Mouse (Mus musculus) CH12.LX (cell line): ENCODE results near the gene Hnrnpa0. TPM values are rescaled to one million over a fixed set of nuclear protein-coding genes. Genes with fewer than 3 reads are reported as not detected.

Source experiments
- DNase-seq: peaks from one replicate; pipeline ENCODE4 v3.0.0-alpha.2; 2013; ENCODE audit errors: extremely low read depth
- H3K27ac ChIP-seq: 2 replicates; pipeline ENCODE4 v1.5.1; 2012; ENCODE audit warnings: low read depth, mild to moderate bottlenecking, control low read depth, moderate library complexity; ENCODE audit not compliant: insufficient read depth
- H3K27me3 ChIP-seq: replicated peaks from 2 replicates; pipeline ENCODE3; 2012; ENCODE audit warnings: inconsistent platforms
- H3K36me3 ChIP-seq, 2 experiments: replicated peaks in 1 of 2; 2 replicates each; pipeline versions ENCODE3 to v1.6.1; 2012; ENCODE audit warnings: inconsistent platforms in 1 of 2, low read length in 1 of 2, mild to moderate bottlenecking in 1 of 2, mixed read lengths in 1 of 2, moderate library complexity in 1 of 2; ENCODE audit not compliant: control insufficient read depth in 1 of 2, insufficient read depth in 1 of 2
- H3K4me1 ChIP-seq, 2 experiments: 2 replicates each; pipeline ENCODE4 v1.6.1; 2012; ENCODE audit warnings: inconsistent platforms in 1 of 2, moderate library complexity in 1 of 2; ENCODE audit not compliant: insufficient read depth in 2 of 2, control insufficient read depth in 1 of 2
- H3K4me2 ChIP-seq: 2 replicates; pipeline ENCODE4 v1.6.1; 2012; ENCODE audit warnings: low read depth, mild to moderate bottlenecking, control low read depth; ENCODE audit not compliant: poor library complexity, insufficient read depth, severe bottlenecking
- H3K4me3 ChIP-seq, 3 experiments: fragments of 150-350 bp in 1 of 3; sonication (generic) in 1 of 3; replicated peaks in 1 of 3; 2 replicates each; pipeline versions ENCODE3 to v1.5.1; 2011 to 2012; ENCODE audit warnings: low read depth in 2 of 3, low read length in 2 of 3, mild to moderate bottlenecking in 2 of 3, moderate library complexity in 2 of 3, control low read depth in 1 of 3, improper control_type of control experiment in 1 of 3, inconsistent platforms in 1 of 3, mixed read lengths in 1 of 3; ENCODE audit not compliant: poor library complexity in 1 of 3
- H3K79me2 ChIP-seq: replicated peaks from 2 replicates; pipeline ENCODE4 v1.6.1; 2012; ENCODE audit warnings: mild to moderate bottlenecking, moderate library complexity; ENCODE audit not compliant: control insufficient read depth, poor library complexity, insufficient read depth, severe bottlenecking; ENCODE audit errors: extremely low read depth
- H3K9ac ChIP-seq: 2 replicates; pipeline ENCODE4 v1.6.1; 2012; ENCODE audit warnings: low read depth, mild to moderate bottlenecking, control low read depth, moderate library complexity; ENCODE audit not compliant: insufficient read depth
- H3K9me3 ChIP-seq: replicated peaks from 2 replicates; pipeline ENCODE3; 2012; ENCODE audit warnings: low read length, inconsistent platforms, mixed read lengths
- CTCF ChIP-seq, 2 experiments: IDR thresholded peaks in 1 of 2; conservative IDR thresholded peaks in 1 of 2; 2 replicates each; pipeline ENCODE4 v1.5.1; 2011 to 2012; ENCODE audit warnings: low read depth in 2 of 2, low read length in 2 of 2, improper control_type of control experiment in 1 of 2, inconsistent platforms in 1 of 2, mild to moderate bottlenecking in 1 of 2, moderate library complexity in 1 of 2
- EP300 ChIP-seq: IDR thresholded peaks from 2 replicates; pipeline ENCODE4 v1.6.1; 2011; ENCODE audit warnings: low read length, improper control_type of control experiment
- JUND ChIP-seq: conservative IDR thresholded peaks from 2 replicates; pipeline ENCODE4 v1.6.1; 2011; ENCODE audit warnings: low read depth, low read length, improper control_type of control experiment
- MEF2A ChIP-seq: IDR thresholded peaks from 2 replicates; pipeline ENCODE4 v1.6.1; 2014; ENCODE audit warnings: low read depth, mild to moderate bottlenecking, inconsistent platforms, low read length, improper control_type of control experiment, borderline replicate concordance
- MYC ChIP-seq: IDR thresholded peaks from 2 replicates; pipeline ENCODE4 v1.6.1; 2011; ENCODE audit warnings: low read depth, mild to moderate bottlenecking, improper control_type of control experiment, low read length
- NRF1 ChIP-seq: IDR thresholded peaks from 2 replicates; pipeline ENCODE4 v1.6.1; 2014; ENCODE audit warnings: low read depth, mild to moderate bottlenecking, inconsistent platforms, low read length, improper control_type of control experiment, moderate library complexity
- PAX5 ChIP-seq: IDR thresholded peaks from 2 replicates; pipeline ENCODE4 v1.6.1; 2012; ENCODE audit warnings: low read length, inconsistent platforms, mixed read lengths
- POLR2AphosphoS2 ChIP-seq: IDR thresholded peaks from 2 replicates; pipeline ENCODE4 v1.6.1; 2011; ENCODE audit warnings: low read depth, low read length, improper control_type of control experiment
- RAD21 ChIP-seq: IDR thresholded peaks from 2 replicates; pipeline ENCODE4 v1.6.1; 2011; ENCODE audit warnings: low read depth, mild to moderate bottlenecking, low read length, improper control_type of control experiment, moderate library complexity
- SMC3 ChIP-seq: IDR thresholded peaks from 2 replicates; pipeline ENCODE4 v1.6.1; 2011; ENCODE audit warnings: low read depth, low read length, improper control_type of control experiment
- TBP ChIP-seq: conservative IDR thresholded peaks from 2 replicates; pipeline ENCODE4 v1.6.1; 2011; ENCODE audit warnings: low read depth, low read length, improper control_type of control experiment
- USF1 ChIP-seq: IDR thresholded peaks from 2 replicates; pipeline ENCODE4 v1.6.1; 2014; ENCODE audit warnings: low read depth, mild to moderate bottlenecking, inconsistent platforms, low read length, improper control_type of control experiment
- ZC3H11A ChIP-seq: IDR thresholded peaks from 2 replicates; pipeline ENCODE4 v1.6.1; 2012; ENCODE audit warnings: low read depth, mild to moderate bottlenecking, inconsistent platforms, low read length, improper control_type of control experiment
- ZKSCAN1 ChIP-seq: IDR thresholded peaks from 2 replicates; pipeline ENCODE4 v1.6.1; 2012; ENCODE audit warnings: low read depth, inconsistent platforms, low read length, improper control_type of control experiment, borderline replicate concordance
- ZMIZ1 ChIP-seq: IDR thresholded peaks from 2 replicates; pipeline ENCODE4 v1.6.1; 2012; ENCODE audit warnings: low read depth, mild to moderate bottlenecking, inconsistent platforms, low read length, improper control_type of control experiment
- dilution Hi-C: fragments of 300-500 bp; cut with MboI; formaldehyde crosslinking; loops from 2 replicates; pipeline ENCODE4 v1.14.3; 2020; ENCODE audit warnings: low sequenced_read_pairs; ENCODE audit not compliant: extremely low pct_unique_long_range_greater_than_20kb, extremely low pct_ligation_motif_present
- in situ Hi-C: fragments of 300-500 bp; cut with MboI; formaldehyde crosslinking; loops from 3 replicates; pipeline ENCODE4 v1.14.3; 2019; ENCODE audit warnings: low sequenced_read_pairs, low pct_ligation_motif_present, low pct_unique_long_range_greater_than_20kb, mixed read lengths
- polyA plus RNA-seq: library from polyadenylated mRNA; unstranded; fragments of >175 nt; gene quantifications from 2 replicates; pipeline ENCODE4 v1.2.1, GENCODE M21; 2012; ENCODE audit warnings: low read depth; ENCODE audit not compliant: insufficient read length
- total RNA-seq, 2 experiments: library from RNA; depleted of rRNA; stranded (reverse); fragments of 300-350 nt in 1 of 2; fragments of >200 nt in 1 of 2; gene quantifications; 2 replicates each; pipeline ENCODE4 v1.2.3; 2012 to 2014

Gene Hnrnpa0
- total and polyA plus RNA-seq, 3 experiments, result 104 to 139 (median 126) TPM

DNA sequence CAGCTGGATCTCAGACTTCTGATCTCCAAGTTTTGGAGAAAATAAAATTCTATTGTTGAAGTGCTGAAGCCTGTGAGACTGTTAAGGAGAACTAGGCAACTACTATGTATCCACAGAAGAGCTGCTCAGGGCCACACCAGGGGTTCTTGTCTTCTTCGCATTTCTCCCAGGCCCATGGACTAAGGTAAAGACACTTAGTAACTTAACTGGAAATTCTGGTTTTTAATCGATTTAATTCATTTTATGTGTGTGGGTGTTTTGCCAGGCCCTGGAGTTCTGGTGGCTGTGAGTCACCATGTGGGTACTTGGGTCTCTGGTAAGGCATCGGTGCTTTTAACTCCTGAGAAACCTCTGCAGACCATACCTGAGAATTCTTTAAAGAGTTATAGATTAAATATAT is 21.3 kb upstream of the Hnrnpa0 start:
- H3K79me2 ChIP-seq, result no peaks in the 10 kb centered on the region
- no peak overlapping the region for H3K4me2 ChIP-seq
- H3K9me3 ChIP-seq, result no peaks in the 10 kb centered on the region
- dilution Hi-C loops, result no loop called here
- H3K36me3 ChIP-seq, result no peaks in the 10 kb centered on the region
- no peak for DNase-seq
- H3K27ac ChIP-seq, result no peak overlapping the region
- no peak overlapping the region for H3K9ac ChIP-seq
- in situ Hi-C loops, result loop anchor here (10.0 kb wide), 2 partner anchors 235 to 395 kb away; partner anchors contain the start of gene 2210016F16Rik
- H3K4me3 ChIP-seq, result no peak overlapping the region
- TF ChIP-seq POLR2AphosphoS2, result no peak
- no peak for TF ChIP-seq EP300
- no peak for TF ChIP-seq JUND
- no peak for TF ChIP-seq PAX5
- TF ChIP-seq USF1, result no peak
- TF ChIP-seq MYC, result no peak
- TF ChIP-seq NRF1, result no peak
- TF ChIP-seq MEF2A, result no peak
- no peak for TF ChIP-seq ZKSCAN1
- TF ChIP-seq ZC3H11A, result no peak
- no peak for TF ChIP-seq ZMIZ1
- no peak for TF ChIP-seq RAD21
- no peaks in the 10 kb centered on the region; a peak in 1 of 4 replicates for H3K4me1 ChIP-seq
- H3K27me3 ChIP-seq, result peaks cover 8% of the 10 kb centered on the region

DNA sequence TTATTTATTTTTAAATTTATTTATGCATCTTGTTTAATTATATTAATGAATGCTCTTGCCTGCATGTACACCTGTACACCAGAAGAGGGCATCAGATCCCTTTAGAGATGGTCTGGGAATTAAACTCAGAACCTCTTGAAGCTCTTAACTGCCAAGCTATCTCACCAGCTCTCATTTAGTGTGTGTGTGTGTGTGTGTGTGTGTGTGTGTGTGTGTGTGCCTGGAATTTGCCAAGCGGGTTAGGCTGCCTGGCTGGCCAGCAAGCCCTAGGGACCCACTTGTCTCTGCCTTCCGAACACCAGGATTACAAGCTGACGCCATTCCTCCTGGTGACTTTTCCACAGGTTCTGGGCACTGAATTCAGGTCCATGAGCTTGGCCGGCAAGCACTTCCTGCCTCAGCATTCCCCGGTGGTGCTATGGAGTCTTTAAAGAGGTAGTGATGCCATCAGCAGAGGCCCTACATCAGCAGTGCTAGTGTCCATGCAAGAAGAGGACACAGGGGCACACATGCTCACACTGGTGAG is 20.7 kb upstream of the Hnrnpa0 start:
- DNase-seq, result no peak
- Histone ChIP-seq H3K27ac (no peak overlapping the region), H3K36me3 (no peaks in the 10 kb centered on the region), H3K27me3 (peaks cover 8% of the 10 kb centered on the region), H3K4me2 (no peak overlapping the region; the same call in 1 of the 2 replicates), H3K9me3 (no peaks in the 10 kb centered on the region), H3K9ac (no peak overlapping the region), H3K4me3 (no peak overlapping the region), H3K79me2 (no peaks in the 10 kb centered on the region), H3K4me1 (no peaks in the 10 kb centered on the region; a peak in 1 of 4 replicates)
- in situ Hi-C loops (no loop called here), dilution Hi-C loops (no loop called here)
- no peak for TF ChIP-seq JUND
- TF ChIP-seq TBP, result no peak
- peak; percentile 39 to 62; a peak in 3 of 4 replicates for TF ChIP-seq CTCF (conservative IDR thresholded peaks at IDR 0.05 in 1 of 2, IDR thresholded peaks at IDR 0.05 in 1 of 2; ENCODE audit: low read depth in 2 of 2, low read length in 2 of 2)
- peak; percentile 28; the same call in 1 of the 2 replicates for TF ChIP-seq SMC3
- TF ChIP-seq RAD21, result peak; percentile 58
